In genomic region chr7:29341722-29342121, GRCm38 (mm10) we compare ENCODE assay signal across 11 mouse cellular contexts. TPM values are rescaled to one million over a fixed set of nuclear protein-coding genes. Genes with fewer than 3 reads are reported as not detected.
DNase-seq lines count a peak whose midpoint lies in the region; ATAC-seq and TF ChIP-seq lines count a peak whose summit lies in the region.
"Had no signal": no experiment of that assay in that cellular context is flagged by ENCODE, and none has a peak within 500 bp of the region (broad histone marks: within the 10 kb centered on the region; RNA-seq: fewer than 3 reads in every experiment).

No protein-coding gene starts in this region.

- no peak overlapping the region for H3K4me3 ChIP-seq in heart, embryonic 11.5 days (ENCODE audit: low read depth, low read length)
- H3K4me3 ChIP-seq in heart, adult 2 months = no peak overlapping the region
- H3K4me3 ChIP-seq in forebrain, embryonic 16.5 days (replicated peaks; ENCODE audit: low read length) = no peak overlapping the region
- H3K4me3 ChIP-seq in olfactory bulb, adult 2 months (ENCODE audit: insufficient read depth, low read depth, low read length) = no peak overlapping the region
- H3K4me3 ChIP-seq: megakaryocyte, embryonic 14.5 days had no signal

- peak overlapping the region; percentile 39; the same call in 1 of the 2 replicates for H3K9ac ChIP-seq in heart, embryonic 11.5 days (ENCODE audit: low read depth, low read length)
- H3K9ac ChIP-seq in heart, adult 2 months (ENCODE audit: low read depth, low read length) = no peak overlapping the region
- peak overlapping the region; percentile 20; the same call in 1 of the 2 replicates for H3K9ac ChIP-seq in forebrain, embryonic 16.5 days (replicated peaks; ENCODE audit: low read depth, low read length)

- no peaks in the 10 kb centered on the region for H3K27me3 ChIP-seq in heart, embryonic 11.5 days (ENCODE audit: control insufficient read depth, insufficient read depth, low read length)
- H3K27me3 ChIP-seq in heart, adult 2 months (ENCODE audit: control insufficient read depth, insufficient read depth, low read length) = no peaks in the 10 kb centered on the region
- no peaks in the 10 kb centered on the region for H3K27me3 ChIP-seq in forebrain, embryonic 16.5 days (replicated peaks; ENCODE audit: control insufficient read depth, insufficient read depth, low read length)

- 55% methylated on average over 12 of the region's 12 CpGs for WGBS in heart, embryonic 11.5 days (ENCODE audit: insufficient replicate concordance)
- WGBS in heart, adult 2 months = 65% methylated on average over 12 of the region's 12 CpGs
- WGBS in forebrain, embryonic 16.5 days = 40% methylated on average over 12 of the region's 12 CpGs
- WGBS in olfactory bulb, adult 2 months = 24% methylated on average over 12 of the region's 12 CpGs

- no peak for ATAC-seq in heart, embryonic 11.5 days (replicated peaks; ENCODE audit: insufficient number of reproducible peaks, low FRiP score, low TSS enrichment)
- peak; percentile 38; the same call in 1 of the 2 replicates for ATAC-seq in forebrain, embryonic 16.5 days
- ATAC-seq: intestine, embryonic 16.5 days had no signal

- no peak for TF ChIP-seq EP300 in heart, adult 2 months (IDR thresholded peaks at IDR 0.05; ENCODE audit: insufficient read depth, low read depth, low read length)

- no peak overlapping the region for H3K4me2 ChIP-seq in heart, embryonic 11.5 days
- peak overlapping the region; percentile 18; the same call in 1 of the 2 replicates for H3K4me2 ChIP-seq in forebrain, embryonic 16.5 days (ENCODE audit: low read length)

- peaks cover 12% of the 10 kb centered on the region for H3K4me1 ChIP-seq in heart, embryonic 11.5 days (ENCODE audit: control insufficient read depth, insufficient read depth, low read length)
- no peaks in the 10 kb centered on the region for H3K4me1 ChIP-seq in heart, adult 2 months (ENCODE audit: control insufficient read depth, insufficient read depth, low read length)
- peaks cover 31% of the 10 kb centered on the region for H3K4me1 ChIP-seq in forebrain, embryonic 16.5 days (replicated peaks; ENCODE audit: control insufficient read depth, insufficient read depth, low read length)
- peaks cover 50% of the 10 kb centered on the region for H3K4me1 ChIP-seq in olfactory bulb, adult 2 months (ENCODE audit: control insufficient read depth, insufficient read depth, low read length)

- intact Hi-C loops in heart, adult 2 months (cut with DNase I) = no loop called here

- DNase-seq in heart, adult 2 months = no peak
- peak; percentile 47 for DNase-seq in right cerebral cortex, postnatal 4 days
- DNase-seq in right cerebral cortex, adult 2 months (ENCODE audit: low spot score in 2 of 2) = no peak
- no peak for DNase-seq in adipocyte (ENCODE audit: low spot score)
- no peak for DNase-seq in adrenal gland, adult 18-20 months (ENCODE audit: low spot score in 2 of 2)
- DNase-seq: retina, postnatal 1 day had no signal

- no peak overlapping the region for H3K27ac ChIP-seq in heart, embryonic 11.5 days (ENCODE audit: low read depth, low read length)
- H3K27ac ChIP-seq in heart, adult 2 months = no peak overlapping the region
- H3K27ac ChIP-seq in forebrain, embryonic 16.5 days (ENCODE audit: low read length) = peak overlapping the region; percentile 82
- peak overlapping the region; percentile 78 for H3K27ac ChIP-seq in olfactory bulb, adult 2 months (ENCODE audit: insufficient read depth, low read depth, low read length)

- no peak for TF ChIP-seq CTCF in heart, adult 2 months (IDR thresholded peaks at IDR 0.05)
- TF ChIP-seq CTCF in olfactory bulb, adult 2 months (IDR thresholded peaks at IDR 0.05; ENCODE audit: insufficient read depth, low read depth, low read length) = no peak

- H3K79me2 ChIP-seq in heart, adult 2 months (replicated peaks; ENCODE audit: control insufficient read depth, insufficient read depth, low read length) = no peaks in the 10 kb centered on the region

- TF ChIP-seq POLR2A in heart, adult 2 months (IDR thresholded peaks at IDR 0.05; ENCODE audit: insufficient read depth, low read depth, low read length) = no peak
- no peak for TF ChIP-seq POLR2A in olfactory bulb, adult 2 months (IDR thresholded peaks at IDR 0.05; ENCODE audit: insufficient read depth, low read depth, low read length)

- no peaks in the 10 kb centered on the region for H3K9me3 ChIP-seq in heart, embryonic 11.5 days (replicated peaks; ENCODE audit: control insufficient read depth, low read length)
- H3K9me3 ChIP-seq in forebrain, embryonic 16.5 days (ENCODE audit: control insufficient read depth, low read length) = no peaks in the 10 kb centered on the region
- H3K9me3 ChIP-seq: megakaryocyte, embryonic 14.5 days had no signal

- no peaks in the 10 kb centered on the region for H3K36me3 ChIP-seq in heart, embryonic 11.5 days (ENCODE audit: control insufficient read depth, insufficient read depth, low read length)
- H3K36me3 ChIP-seq in heart, adult 2 months (ENCODE audit: control insufficient read depth, insufficient read depth, low read length) = no peaks in the 10 kb centered on the region
- no peaks in the 10 kb centered on the region for H3K36me3 ChIP-seq in forebrain, embryonic 16.5 days (ENCODE audit: control insufficient read depth, insufficient read depth)

RNA-seq across cellular contexts. Expression of gene Dpf1, which starts 38.0 kb away (rescaled TPM):
- polyA plus RNA-seq in heart, embryonic 11.5 days (2014; fragmentation: Nextera tagmentation; extraction: Ambion mirVana) = 2.9 and 3.3 TPM in 2 replicates
- total RNA-seq in heart, adult 2 months (2021) = under 1 TPM in 1 of 2 experiments, not detected in 1; 0.27 TPM
- 0.21 and 0.38 TPM in 2 replicates for polyA plus RNA-seq in heart, adult 2 months (2012; rRNA removed)
- polyA plus RNA-seq in forebrain, embryonic 16.5 days (2015; fragmentation: Nextera tagmentation; extraction: Ambion mirVana) = 259 and 270 TPM in 2 replicates
- polyA plus RNA-seq in olfactory bulb, adult 2 months (2012; ENCODE audit: insufficient read depth, insufficient read length, low replicate concordance, missing spikeins) = not detected in 2 replicates
- 1 to 10 TPM; 1.8 to 4.5 TPM for total RNA-seq in adrenal gland, adult 18-20 months (2021)

RNA-seq across cellular contexts. Expression of gene Ppp1r14a, which starts 52.6 kb away (rescaled TPM):
- 9.4 and 10.3 TPM in 2 replicates for polyA plus RNA-seq in heart, embryonic 11.5 days (2014; fragmentation: Nextera tagmentation; extraction: Ambion mirVana)
- total RNA-seq in heart, adult 2 months (2021) = 10 to 100 TPM in 1 of 2 experiments, 1 to 10 TPM in 1; 8.7 to 10.3 TPM
- 16.3 and 18.4 TPM in 2 replicates for polyA plus RNA-seq in heart, adult 2 months (2012; rRNA removed)
- 4.3 and 6.1 TPM in 2 replicates for polyA plus RNA-seq in forebrain, embryonic 16.5 days (2015; fragmentation: Nextera tagmentation; extraction: Ambion mirVana)
- polyA plus RNA-seq in olfactory bulb, adult 2 months (2012; ENCODE audit: insufficient read depth, insufficient read length, low replicate concordance, missing spikeins) = not detected in 2 replicates
- total RNA-seq in adrenal gland, adult 18-20 months (2021) = 1 to 10 TPM; 4.8 TPM

Comparison
In these comparisons a context has a peak if more than half of its experiments do, and no peak if none do; other contexts are left out.
1. H3K27ac ChIP-seq: peak in forebrain, embryonic 16.5 days (single experiment) and olfactory bulb, adult 2 months (single experiment); none in heart, embryonic 11.5 days (single experiment) and heart, adult 2 months (single experiment).
2. RNA of gene Dpf1, which starts 38.0 kb away (polyA plus RNA-seq): 259 to 270 TPM in forebrain, embryonic 16.5 days; 2.9 to 3.3 TPM in heart, embryonic 11.5 days, 0.21 to 0.38 TPM in heart, adult 2 months and not detected in olfactory bulb, adult 2 months; every median in the first group is over 10 times any median in the second.